Mouse (Mus musculus) liver, embryonic 14.5 days (tissue): ENCODE data around the gene Osbpl3.

Experiments used
- CTCF ChIP-seq: IDR thresholded peaks from 2 replicates; pipeline ENCODE4 v1.5.1; 2016; ENCODE audit warnings: antibody characterized with exemption, low read depth, control low read depth
- EP300 ChIP-seq: IDR thresholded peaks from 2 replicates; pipeline ENCODE4 v1.6.1; 2016; ENCODE audit warnings: antibody characterized with exemption, low read depth

GRCm38 (mm10) chr6:50420413-50420812, 35.6 kb downstream of the Osbpl3 start:
- TF ChIP-seq CTCF = no peak
- no peak for TF ChIP-seq EP300
